Mouse (Mus musculus) testis, adult 2 months (tissue): ENCODE results near the gene Trmo.

Experiments
- CTCF ChIP-seq: fragments of 200-500 bp; IDR thresholded peaks from 2 replicates; pipeline ENCODE4 v1.5.1; 2012; ENCODE audit warnings: low read depth, mild to moderate bottlenecking, inconsistent platforms, low read length, moderate library complexity; ENCODE audit not compliant: control insufficient read depth, insufficient read depth, insufficient replicate concordance
- POLR2A ChIP-seq: fragments of 200-500 bp; IDR thresholded peaks from 2 replicates; pipeline ENCODE4 v1.6.1; 2012; ENCODE audit warnings: low read depth, mild to moderate bottlenecking, inconsistent platforms, low read length, moderate library complexity; ENCODE audit not compliant: control insufficient read depth

DNA sequence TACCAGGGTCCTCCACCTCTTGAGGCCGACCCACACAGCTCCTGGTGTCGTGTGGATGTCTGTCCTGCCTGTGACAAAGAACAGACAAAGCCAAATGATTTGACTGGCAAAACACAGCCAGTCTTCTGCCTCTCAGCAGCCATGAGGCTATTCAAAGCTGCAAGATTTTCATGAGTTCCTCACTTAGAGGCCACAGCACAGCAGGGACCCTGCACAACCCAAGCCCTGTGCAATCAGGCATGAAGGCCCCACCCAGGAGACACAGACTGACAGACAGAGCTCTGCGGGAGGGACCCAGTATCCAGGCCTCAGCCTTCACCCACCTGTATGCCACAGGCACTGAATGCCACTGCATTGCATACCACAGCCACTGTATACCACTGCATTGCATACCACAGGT is 60.3 kb downstream of the Trmo start:
- no peak for TF ChIP-seq CTCF
- TF ChIP-seq POLR2A: no peak
